Mouse (Mus musculus) B cell, adult 2 months (primary cell): Measurements from ENCODE around the gene Olfr729.

Experiments used
- DNase-seq, 2 experiments: peaks; one replicate each; pipeline ENCODE4 v3.0.0; 2022

Gene Olfr729

GRCm38 (mm10) chr14:50152810-50153209, at the start of gene Olfr729:
Gene Olfr729 (minus strand): TSS chr14:50152910.
- no peak for DNase-seq

GRCm38 (mm10) chr14:50188098-50188497, 35.4 kb upstream of the Olfr729 start, which contains the start of gene Olfr730:
Gene Olfr730 (minus strand): TSS chr14:50188198.
- no peak for DNase-seq

GRCm38 (mm10) chr14:50142580-50142979, 10.1 kb downstream of the Olfr729 start, which contains the start of gene Olfr728:
Gene Olfr728 (minus strand): TSS chr14:50142680.
- no peak for DNase-seq

DNA sequence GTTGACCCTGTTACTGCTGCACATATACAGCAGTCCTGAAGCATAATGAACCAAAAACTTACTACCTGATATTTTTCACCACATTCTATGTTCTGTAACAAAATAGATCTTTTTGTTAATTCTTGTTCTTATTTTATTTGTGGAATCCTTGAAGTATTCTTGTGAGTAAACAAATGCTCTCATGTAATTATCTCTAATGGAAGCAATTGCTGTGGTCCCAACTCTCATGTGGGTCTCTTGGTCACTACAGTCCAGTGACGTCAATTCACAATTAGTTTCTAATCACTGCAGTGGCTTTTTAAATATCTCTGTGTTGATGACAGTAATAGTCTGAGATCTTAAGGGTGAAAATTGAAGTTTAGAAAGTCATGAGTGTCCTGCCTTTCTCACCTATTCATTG, 29.8 kb downstream of the Olfr729 start, which contains the start of gene Olfr727:
Gene Olfr727 (plus strand): TSS at position 301 of the 400 bp plus-strand sequence.
- DNase-seq, result no peak
